In the genomic region with DNA sequence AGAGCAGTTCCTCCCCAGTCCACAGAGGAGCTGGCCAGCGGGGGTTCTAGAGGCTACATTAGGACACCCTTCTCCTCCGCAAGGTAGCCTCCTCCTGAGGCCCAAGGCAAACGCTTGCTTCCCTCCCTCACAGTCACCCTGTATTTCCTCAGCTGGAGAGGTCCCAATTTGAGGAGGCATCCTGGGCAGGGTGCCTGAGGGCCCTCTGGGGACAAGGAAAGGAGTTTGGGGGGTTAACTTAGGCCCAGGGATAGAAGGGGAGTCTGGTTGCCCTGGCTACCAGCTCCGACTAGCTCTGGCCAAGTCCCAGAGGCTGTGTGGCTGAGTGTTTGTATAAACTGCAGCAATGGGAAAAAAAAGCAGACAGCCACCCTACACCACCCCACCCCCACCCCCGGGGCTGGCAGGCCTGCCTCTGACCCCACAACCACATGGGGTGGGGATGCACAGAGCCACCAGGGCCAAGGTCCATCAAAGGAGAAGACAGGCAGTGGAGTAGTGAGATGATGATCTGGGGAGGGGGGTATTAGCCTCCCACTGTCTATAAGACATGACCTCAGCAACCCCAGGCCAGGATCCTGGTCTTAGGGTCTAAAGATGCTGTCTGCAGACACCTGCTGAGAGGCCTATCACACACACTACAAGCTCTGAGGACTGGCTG, we compare ENCODE assay signal across 10 mouse cellular contexts. TPM values are rescaled to one million over a fixed set of nuclear protein-coding genes. Genes with fewer than 3 reads are reported as not detected.
DNase-seq lines count a peak whose midpoint lies in the region; ATAC-seq and TF ChIP-seq lines count a peak whose summit lies in the region.
"Had no signal": no experiment of that assay in that cellular context is flagged by ENCODE, and none has a peak within 500 bp of the region (broad histone marks: within the 10 kb centered on the region; RNA-seq: fewer than 3 reads in every experiment).

No protein-coding gene starts in this region.

- H3K27me3 ChIP-seq in hindbrain, embryonic 16.5 days (replicated peaks; ENCODE audit: control insufficient read depth, insufficient read depth, low read length), result no peaks in the 10 kb centered on the region
- no peaks in the 10 kb centered on the region for H3K27me3 ChIP-seq in lung, embryonic 16.5 days (ENCODE audit: control insufficient read depth, insufficient read depth, low read depth, low read length)

- no peak overlapping the region for H3K4me3 ChIP-seq in ES-E14 (ENCODE audit: insufficient read depth in 1 of 2, low read depth in 1 of 2, low read length in 2 of 2, poor library complexity in 1 of 2, severe bottlenecking in 1 of 2)
- no peak overlapping the region for H3K4me3 ChIP-seq in hindbrain, embryonic 16.5 days (ENCODE audit: low read length)
- no peak overlapping the region for H3K4me3 ChIP-seq in lung, embryonic 16.5 days (ENCODE audit: low read length)

- WGBS in hindbrain, embryonic 16.5 days, result 40% methylated on average over 5 of the region's 5 CpGs
- WGBS in lung, embryonic 16.5 days, result 19% methylated on average over 5 of the region's 5 CpGs

- peaks cover 7% of the 10 kb centered on the region; the same call in 1 of the 2 replicates for H3K36me3 ChIP-seq in ES-E14 (ENCODE audit: control insufficient read depth, insufficient read depth, low read length, poor library complexity, severe bottlenecking)
- peaks cover 5% of the 10 kb centered on the region; the same call in 1 of the 2 replicates for H3K36me3 ChIP-seq in hindbrain, embryonic 16.5 days (ENCODE audit: control insufficient read depth, insufficient read depth, low read length)
- 0 out of 2 replicates have a peak, but pooled peaks cover 3% of the 10 kb centered on the region for H3K36me3 ChIP-seq in lung, embryonic 16.5 days (ENCODE audit: control insufficient read depth, insufficient read depth, low read length)

- in situ Hi-C loops in ES-E14 (cut with MboI; ENCODE audit: low sequenced_read_pairs in 2 of 2, unreplicated experiment in 2 of 2), result no loop called here

- H3K9ac ChIP-seq in ES-E14 (ENCODE audit: insufficient read depth, low read depth, low read length, poor library complexity, severe bottlenecking), result peak overlapping the region; percentile 21; the same call in 1 of the 2 replicates
- no peak overlapping the region for H3K9ac ChIP-seq in hindbrain, embryonic 16.5 days (ENCODE audit: low read depth, low read length)
- peak overlapping the region; percentile 39; the same call in 1 of the 2 replicates for H3K9ac ChIP-seq in lung, embryonic 16.5 days (ENCODE audit: low read length)

- 0 out of 2 replicates have a peak overlapping the region, but pooled peaks have one; percentile 14 for H3K27ac ChIP-seq in ES-E14 (ENCODE audit: insufficient read depth, low read depth, low read length, poor library complexity, severe bottlenecking)
- H3K27ac ChIP-seq in hindbrain, embryonic 16.5 days (ENCODE audit: low read depth, low read length), result peak overlapping the region; percentile 21; the same call in 1 of the 2 replicates
- peak overlapping the region; percentile 81 for H3K27ac ChIP-seq in lung, embryonic 16.5 days (ENCODE audit: low read length)

- ATAC-seq in hindbrain, embryonic 16.5 days, result peak; percentile 46
- ATAC-seq in lung, embryonic 16.5 days (ENCODE audit: low read depth), result peak; percentile 55

- DNase-seq in cerebellum, postnatal 10 days, result peak; percentile 64 to 67
- no peak for DNase-seq in cerebellum, adult 8-10 months
- DNase-seq in ES-E14 (ENCODE audit: low read depth, low spot score), result no peak
- no peak for DNase-seq in adrenal gland, postnatal 36 days
- DNase-seq in cerebellum, postnatal 4 days (ENCODE audit: low spot score in 2 of 2), result no peak
- DNase-seq in cerebellum, adult 9-10 months, result no peak

- no peaks in the 10 kb centered on the region for H3K9me3 ChIP-seq in ES-E14 (ENCODE audit: control insufficient read depth, insufficient read depth, low read depth, low read length)
- no peaks in the 10 kb centered on the region for H3K9me3 ChIP-seq in hindbrain, embryonic 16.5 days (ENCODE audit: control insufficient read depth, low read length)
- no peaks in the 10 kb centered on the region for H3K9me3 ChIP-seq in lung, embryonic 16.5 days (ENCODE audit: control insufficient read depth, low read length)

- H3K4me1 ChIP-seq in ES-E14 (ENCODE audit: control insufficient read depth in 2 of 2, insufficient read depth in 2 of 2, low read length in 2 of 2, poor library complexity in 1 of 2), result peaks cover 2 to 26% of the 10 kb centered on the region in 2 experiments; a peak in 2 of 4 replicates
- H3K4me1 ChIP-seq in hindbrain, embryonic 16.5 days (ENCODE audit: control insufficient read depth, insufficient read depth, low read depth, low read length), result peaks cover 11% of the 10 kb centered on the region
- peaks cover 12% of the 10 kb centered on the region for H3K4me1 ChIP-seq in lung, embryonic 16.5 days (replicated peaks; ENCODE audit: control insufficient read depth, insufficient read depth, low read length)

- H3K4me2 ChIP-seq in hindbrain, embryonic 16.5 days (ENCODE audit: low read length), result no peak overlapping the region
- H3K4me2 ChIP-seq in lung, embryonic 16.5 days (ENCODE audit: low read depth, low read length), result no peak overlapping the region

TF ChIP-seq in ES-E14, 5 proteins besides CTCF, POLR2A, EP300 and RAD21:
- TF ChIP-seq HCFC1 (IDR thresholded peaks at IDR 0.05; ENCODE audit: borderline replicate concordance, insufficient read depth, low read length), result no peak
- TF ChIP-seq MAFK (IDR thresholded peaks at IDR 0.05; ENCODE audit: insufficient read depth, low read depth, low read length), result no peak
- no peak for TF ChIP-seq ZC3H11A (IDR thresholded peaks at IDR 0.05; ENCODE audit: borderline replicate concordance, low read depth, low read length)
- TF ChIP-seq ZNF384 (IDR thresholded peaks at IDR 0.05; ENCODE audit: low read depth, low read length), result no peak

RNA-seq across cellular contexts. Expression of gene Gpr146, which starts 12.5 kb away (rescaled TPM):
- total RNA-seq in ES-E14 (2012; rRNA removed), result 1.1 and 1.3 TPM in 2 replicates
- 3.1 and 4.0 TPM in 2 replicates for polyA plus RNA-seq in hindbrain, embryonic 16.5 days (2015; fragmentation: Nextera tagmentation; extraction: Ambion mirVana)
- polyA plus RNA-seq in lung, embryonic 16.5 days (2015; fragmentation: Nextera tagmentation; extraction: Ambion mirVana), result 6.6 and 8.6 TPM in 2 replicates
- 10 to 100 TPM; 15.2 to 17.9 TPM for total RNA-seq in adrenal gland, postnatal 36 days (2021)

RNA-seq across cellular contexts. Expression of gene Cyp2w1, which starts 12.6 kb away (rescaled TPM):
- not detected in 2 replicates for total RNA-seq in ES-E14 (2012; rRNA removed)
- not detected in 2 replicates for polyA plus RNA-seq in hindbrain, embryonic 16.5 days (2015; fragmentation: Nextera tagmentation; extraction: Ambion mirVana)
- polyA plus RNA-seq in lung, embryonic 16.5 days (2015; fragmentation: Nextera tagmentation; extraction: Ambion mirVana), result 0.18 and 0.33 TPM in 2 replicates
- not detected for total RNA-seq in adrenal gland, postnatal 36 days (2021)
- total RNA-seq: common myeloid progenitor, adult 5-6 weeks; neutrophil, adult 5-6 weeks had no signal

RNA-seq across cellular contexts. Expression of gene Cox19, which starts 13.8 kb away (rescaled TPM):
- total RNA-seq in ES-E14 (2012; rRNA removed), result 19.1 and 26.6 TPM in 2 replicates
- 95.1 and 98.6 TPM in 2 replicates for polyA plus RNA-seq in hindbrain, embryonic 16.5 days (2015; fragmentation: Nextera tagmentation; extraction: Ambion mirVana)
- 79.8 and 94.4 TPM in 2 replicates for polyA plus RNA-seq in lung, embryonic 16.5 days (2015; fragmentation: Nextera tagmentation; extraction: Ambion mirVana)
- total RNA-seq in adrenal gland, postnatal 36 days (2021), result 10 to 100 TPM; 71.0 to 87.5 TPM

RNA-seq across cellular contexts. Expression of gene Adap1, which starts 39.6 kb away (rescaled TPM):
- 65.0 and 72.4 TPM in 2 replicates for total RNA-seq in ES-E14 (2012; rRNA removed)
- 57.5 and 66.5 TPM in 2 replicates for polyA plus RNA-seq in hindbrain, embryonic 16.5 days (2015; fragmentation: Nextera tagmentation; extraction: Ambion mirVana)
- 1.7 and 1.9 TPM in 2 replicates for polyA plus RNA-seq in lung, embryonic 16.5 days (2015; fragmentation: Nextera tagmentation; extraction: Ambion mirVana)
- total RNA-seq in adrenal gland, postnatal 36 days (2021), result 1 to 10 TPM; 5.0 to 8.5 TPM

RNA-seq across cellular contexts. Expression of gene C130050O18Rik, which starts 40.0 kb away (rescaled TPM):
- 0.49 and 1.0 TPM in 2 replicates for total RNA-seq in ES-E14 (2012; rRNA removed)
- 0.26 and 0.64 TPM in 2 replicates for polyA plus RNA-seq in hindbrain, embryonic 16.5 days (2015; fragmentation: Nextera tagmentation; extraction: Ambion mirVana)
- polyA plus RNA-seq in lung, embryonic 16.5 days (2015; fragmentation: Nextera tagmentation; extraction: Ambion mirVana), result 1.3 and 1.7 TPM in 2 replicates
- total RNA-seq in adrenal gland, postnatal 36 days (2021), result under 1 TPM; 0.49 to 0.79 TPM

Comparison
In these comparisons a context has a peak if more than half of its experiments do, and no peak if none do; other contexts are left out.
1. DNase-seq: peak in cerebellum, postnatal 10 days (2 of 2); none in cerebellum, adult 8-10 months (single experiment), ES-E14 (single experiment), adrenal gland, postnatal 36 days (0 of 2), cerebellum, postnatal 4 days (0 of 2) and cerebellum, adult 9-10 months (single experiment).
2. H3K27ac ChIP-seq: peak in every context shown above with its lines; median percentile 81 in lung, embryonic 16.5 days; 21 in hindbrain, embryonic 16.5 days; 14 in ES-E14.